In genomic region chr19:32614772-32615099, GRCm38 (mm10) we compare ENCODE assay signal across 14 mouse cellular contexts.
"Had no signal": no experiment of that assay in that cellular context is flagged by ENCODE, and none has a peak within 500 bp of the region (broad histone marks: within the 10 kb centered on the region; RNA-seq: fewer than 3 reads in every experiment).

No protein-coding gene starts in this region.

- H3K36me3 ChIP-seq: liver, embryonic 13.5 days; midbrain, embryonic 13.5 days; stomach, embryonic 15.5 days had no signal

- H3K4me2 ChIP-seq: liver, embryonic 13.5 days; lung, embryonic 14.5 days; midbrain, embryonic 13.5 days; stomach, embryonic 15.5 days had no signal

- ATAC-seq: lung, postnatal 0 days; midbrain, embryonic 13.5 days had no signal

- H3K4me3 ChIP-seq: liver, embryonic 13.5 days; midbrain, embryonic 13.5 days; stomach, embryonic 15.5 days had no signal

- H3K4me1 ChIP-seq: liver, embryonic 13.5 days; midbrain, embryonic 13.5 days; stomach, embryonic 15.5 days had no signal

- H3K27ac ChIP-seq: kidney, postnatal 0 days; liver, embryonic 13.5 days; macrophage; midbrain, embryonic 13.5 days; stomach, embryonic 15.5 days had no signal

- DNase-seq: kidney, adult 18-20 months; liver; liver, embryonic 13.5 days; lung, embryonic 14.5 days; right cerebral cortex, adult 18-20 months; right cerebral cortex, postnatal 14 days; right cerebral cortex, postnatal 4 days; spleen, adult 18-20 months; thymus, postnatal 25 days had no signal

- H3K27me3 ChIP-seq: liver, embryonic 13.5 days; midbrain, embryonic 13.5 days; stomach, embryonic 15.5 days had no signal

- H3K9ac ChIP-seq: liver, embryonic 13.5 days; lung, embryonic 14.5 days; midbrain, embryonic 13.5 days; stomach, embryonic 15.5 days had no signal

- H3K9me3 ChIP-seq: liver, embryonic 13.5 days; midbrain, embryonic 13.5 days; stomach, embryonic 15.5 days had no signal
